Mouse (Mus musculus) lung, postnatal 4 days (tissue): ENCODE measurements around the gene Larp1b.

Experiments
- DNase-seq, 2 experiments: peaks; one replicate each; pipeline ENCODE4 v3.0.0; 2021

Gene Larp1b

DNA sequence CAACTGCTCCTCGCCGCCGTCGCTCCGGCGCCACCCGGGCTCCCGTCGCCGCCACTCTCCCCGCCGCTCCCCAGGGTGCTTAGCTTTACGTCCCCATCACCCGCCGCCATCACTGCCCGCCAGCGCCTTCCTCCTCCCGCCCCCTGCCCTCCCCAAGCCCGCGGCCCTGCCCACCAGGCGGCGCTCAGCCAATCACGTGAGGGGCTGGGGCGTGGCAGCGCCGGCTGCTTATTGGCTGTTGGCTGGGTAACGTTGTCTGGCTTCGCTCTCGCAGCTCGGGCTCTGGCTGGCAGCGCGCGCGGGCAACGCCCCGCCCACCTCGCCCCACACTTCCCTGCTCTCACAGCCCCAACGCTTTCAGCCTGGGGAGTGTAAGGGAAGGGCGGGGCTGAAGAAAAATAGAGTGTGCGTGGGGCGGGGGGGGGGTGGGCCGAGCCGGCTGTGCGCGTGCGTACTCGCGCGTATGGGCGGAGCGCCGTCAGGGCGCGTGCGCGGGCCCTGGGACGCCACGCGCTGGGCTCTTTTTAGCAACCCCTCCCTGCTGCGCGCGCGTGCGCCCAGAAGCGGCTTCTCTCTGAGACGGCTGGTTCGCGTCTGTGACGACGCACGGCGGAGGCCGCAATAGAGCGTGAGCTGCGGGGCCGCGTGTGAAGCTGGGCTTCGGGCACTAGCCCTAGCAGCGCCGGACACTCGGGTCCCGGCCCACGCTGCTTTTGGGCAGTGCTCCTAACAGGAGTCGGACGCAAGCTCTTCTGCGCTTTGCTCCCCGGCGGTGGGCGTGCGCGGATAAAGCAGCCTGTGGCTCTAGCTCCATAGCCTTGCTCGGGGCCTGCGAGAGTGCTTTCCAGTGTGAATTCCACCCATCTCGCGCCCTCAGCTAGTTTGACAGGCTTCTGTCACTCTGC, 133.5 kb downstream of the Larp1b start, which contains the start of gene Pgrmc2:
Gene Pgrmc2, minus strand, starts transcription at position 162 of the 905 bp plus-strand sequence.
- peak; percentile 99 to 100 for DNase-seq

DNA sequence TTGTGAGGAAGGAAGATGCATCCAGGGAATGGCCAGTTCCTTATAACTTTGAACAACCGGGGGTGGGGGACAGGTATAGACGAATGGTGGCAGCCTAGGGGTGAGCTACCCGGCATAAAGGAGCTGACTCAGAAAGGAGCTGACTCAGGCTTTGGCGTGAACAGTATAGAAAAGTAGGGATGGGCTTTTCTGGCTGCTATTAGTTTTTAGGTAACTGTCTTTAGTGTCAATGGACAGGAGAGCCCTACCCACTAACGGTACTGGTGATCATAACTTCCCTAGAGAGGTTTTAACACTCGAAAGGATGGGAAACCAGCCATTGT, 134.1 kb downstream of the Larp1b start:
- no peak for DNase-seq

DNA sequence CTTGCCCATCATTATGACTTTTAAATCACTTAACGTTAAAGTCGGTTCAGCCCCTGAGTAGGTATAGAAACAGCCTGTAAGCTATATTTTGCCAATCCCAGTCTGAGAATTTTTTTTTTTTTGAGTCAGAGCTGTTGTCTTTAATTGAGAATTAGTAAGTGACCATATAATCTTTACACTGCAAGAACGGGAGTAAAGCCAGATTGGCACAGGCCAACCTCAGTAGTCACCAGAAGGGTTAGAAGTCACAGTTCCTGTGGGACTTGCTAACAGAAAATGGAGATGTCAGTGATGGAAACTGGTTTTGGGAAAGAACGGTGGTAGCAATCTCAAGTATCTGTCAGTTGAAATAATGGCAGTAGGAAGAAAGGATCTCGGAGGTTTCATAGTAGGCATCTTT, 134.8 kb downstream of the Larp1b start:
- DNase-seq = no peak

DNA sequence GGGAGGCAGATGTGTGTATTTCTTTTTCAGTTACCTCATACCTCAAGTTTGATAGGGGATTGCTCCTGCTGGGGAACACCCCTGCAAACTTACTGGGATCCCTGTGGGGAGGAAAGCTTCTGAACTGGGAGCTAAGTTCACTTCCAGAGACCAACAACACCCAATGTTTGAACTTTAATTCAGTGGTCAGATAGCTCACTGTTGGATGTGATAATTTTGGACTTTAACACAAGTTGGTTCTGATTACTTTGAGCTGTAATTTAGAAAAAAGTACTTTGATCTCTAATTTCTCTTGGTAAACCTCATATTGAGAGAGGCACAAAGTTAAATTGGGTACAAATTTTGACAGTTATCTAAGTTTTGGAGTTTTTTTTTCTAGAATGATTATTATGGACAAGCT, 137.4 kb downstream of the Larp1b start:
- no peak for DNase-seq
